Mouse (Mus musculus) adrenal gland, postnatal 36 days (tissue): ENCODE data around the gene AL607142.1. TPM values are rescaled to one million over a fixed set of nuclear protein-coding genes. Genes with fewer than 3 reads are reported as not detected.

Experiments used
- DNase-seq, 2 experiments: peaks; one replicate each; pipeline ENCODE4 v3.0.0; 2021; ENCODE audit warnings: mixed read lengths in 1 of 2
- long read RNA-seq, 2 experiments: library from polyadenylated mRNA; stranded (forward); transcript quantifications; one replicate each; pipeline ENCODE4 v2.0.0; 2021; ENCODE audit warnings: borderline sequencing depth in 2 of 2
- total RNA-seq, 2 experiments: library from RNA; stranded (reverse); gene quantifications; 2 replicates each; pipeline ENCODE4 v1.2.3; 2021

The AL607142.1 gene
- not detected for total RNA-seq
- long read RNA-seq, experiment 1 = 0 reads
- long read RNA-seq, experiment 2 = 0 reads

DNA sequence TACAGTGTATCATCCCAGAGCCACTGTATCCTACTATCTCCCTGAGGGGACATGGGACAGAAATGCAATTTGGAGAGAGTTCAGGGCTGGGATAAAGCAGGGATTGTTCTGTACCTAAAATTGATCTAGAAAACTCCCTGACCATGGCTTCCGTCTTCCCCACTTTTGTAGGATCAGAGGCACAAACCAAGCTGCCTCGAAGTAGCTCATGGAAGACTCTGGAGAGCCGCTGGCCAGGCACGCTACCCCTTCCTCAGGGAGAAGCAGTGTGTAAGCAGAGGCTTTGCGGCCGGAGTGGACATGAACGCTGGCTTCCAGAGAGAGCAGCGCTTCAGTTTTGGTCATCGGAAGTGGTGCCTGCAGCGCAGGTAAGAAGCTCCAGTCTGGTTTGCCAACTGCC lies at the start of gene AL607142.1:
Gene AL607142.1 (plus strand): TSS at position 301 of the 400 bp plus-strand sequence.
- DNase-seq = no peak

DNA sequence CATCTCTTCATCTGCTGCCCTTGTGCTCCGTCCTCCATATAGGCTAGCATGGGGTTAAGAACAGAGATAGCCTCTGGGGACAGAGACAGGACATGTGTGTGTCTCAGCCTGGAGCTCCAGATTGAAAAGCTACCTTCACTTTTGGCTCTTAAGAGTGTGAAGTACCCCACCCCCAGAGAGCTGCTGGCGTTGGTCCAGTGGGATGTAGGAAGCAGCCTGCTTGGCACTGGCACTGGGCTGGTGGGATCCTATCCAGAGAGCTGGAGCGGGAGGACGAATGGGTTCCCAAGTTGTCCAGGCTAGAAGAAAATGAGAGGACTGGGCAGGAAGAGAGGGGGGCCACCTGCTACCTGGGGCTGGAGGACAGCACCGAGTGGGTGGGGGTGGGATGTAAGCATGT lies 46.4 kb upstream of the AL607142.1 start:
- no peak for DNase-seq

DNA sequence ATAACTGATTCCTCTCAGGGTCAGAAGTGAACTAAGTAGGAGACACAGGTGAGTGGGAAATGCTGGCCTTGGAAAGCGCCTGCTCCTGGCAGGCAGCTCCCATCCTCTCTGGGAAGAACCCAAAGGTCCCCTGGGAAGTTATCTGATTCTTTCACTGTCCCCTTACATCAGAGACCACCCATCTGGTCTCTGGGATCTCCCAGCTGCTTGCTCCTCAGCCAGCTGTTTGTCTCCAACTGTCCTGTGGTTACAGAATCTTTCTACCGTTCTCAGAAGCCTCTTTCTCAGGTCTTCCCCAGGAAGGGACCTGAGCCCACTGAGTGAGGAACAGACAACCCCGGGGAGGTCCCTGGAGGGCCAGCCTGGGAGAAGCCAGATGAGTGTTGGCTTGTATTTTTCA lies 42.4 kb upstream of the AL607142.1 start:
- DNase-seq = no peak

DNA sequence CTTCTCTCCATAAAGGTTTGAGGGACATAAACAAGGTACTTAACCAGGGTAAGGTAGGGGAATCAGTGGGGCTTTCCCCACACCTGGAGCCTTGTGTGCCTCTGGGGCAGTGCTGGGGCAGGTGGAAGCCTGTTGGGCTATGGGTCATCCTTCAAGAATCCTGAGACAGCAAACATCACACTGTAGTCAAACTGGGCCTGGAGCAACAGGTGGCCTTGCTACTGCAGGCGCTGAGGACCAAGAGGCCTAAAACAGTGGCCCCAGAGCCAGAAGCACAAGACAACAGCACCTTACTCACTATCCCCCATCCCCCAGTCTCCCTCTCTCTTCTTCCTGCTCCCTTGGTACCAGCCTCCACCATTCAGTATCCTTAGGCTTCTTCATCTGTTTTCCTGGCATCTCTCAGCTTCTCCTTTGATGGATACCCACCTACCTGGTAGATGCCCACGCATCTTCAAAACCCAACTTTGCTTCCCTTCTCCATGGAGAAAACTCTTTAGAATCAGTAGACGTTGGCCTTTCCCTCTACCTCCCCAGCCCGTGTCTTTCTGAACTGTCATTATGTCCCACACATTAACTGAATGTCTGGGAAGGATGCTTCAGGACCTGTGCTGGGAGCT lies 41.5 kb upstream of the AL607142.1 start:
- DNase-seq = no peak

DNA sequence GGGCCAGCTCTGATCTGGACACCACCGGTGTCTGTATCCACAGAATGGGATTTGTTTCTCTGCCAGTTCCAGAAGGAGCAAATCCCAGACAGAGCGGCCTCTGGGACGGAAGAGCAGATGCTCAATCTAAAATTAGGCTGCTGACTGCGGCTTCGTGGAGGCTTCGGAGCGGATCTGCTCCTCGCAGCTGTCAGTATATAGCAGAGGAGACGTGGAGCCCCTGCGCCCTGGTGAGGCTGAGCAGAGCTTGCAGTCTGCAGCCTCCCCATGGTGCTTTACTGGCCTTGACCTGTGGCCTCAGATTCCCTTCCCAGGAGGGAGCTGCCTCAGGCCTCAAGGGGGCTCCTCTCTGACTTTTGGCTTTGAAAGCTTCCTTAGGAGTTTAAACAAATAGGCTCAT lies 40.7 kb upstream of the AL607142.1 start:
- DNase-seq = peak in 1 of 2 experiments; percentile 28

DNA sequence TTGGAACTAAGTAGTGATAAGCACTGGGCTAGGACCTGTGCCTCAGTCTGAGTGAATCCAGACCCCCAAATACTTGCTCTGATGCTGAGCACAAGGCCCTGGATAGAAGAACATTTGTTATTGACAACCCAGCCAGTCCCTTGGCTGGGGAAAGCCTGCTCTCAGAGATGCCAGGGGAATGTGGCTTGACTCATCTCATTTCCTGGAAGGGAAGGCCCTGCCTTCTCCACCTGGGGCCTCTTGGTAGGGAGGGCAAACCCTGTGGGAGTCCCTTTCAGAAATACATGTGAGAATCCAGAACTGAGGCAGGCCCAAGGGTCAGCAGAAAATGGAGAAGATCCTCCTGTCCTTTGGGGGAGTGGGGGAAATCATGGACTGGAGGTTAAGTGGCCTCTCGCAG lies 37.1 kb upstream of the AL607142.1 start:
- no peak for DNase-seq

DNA sequence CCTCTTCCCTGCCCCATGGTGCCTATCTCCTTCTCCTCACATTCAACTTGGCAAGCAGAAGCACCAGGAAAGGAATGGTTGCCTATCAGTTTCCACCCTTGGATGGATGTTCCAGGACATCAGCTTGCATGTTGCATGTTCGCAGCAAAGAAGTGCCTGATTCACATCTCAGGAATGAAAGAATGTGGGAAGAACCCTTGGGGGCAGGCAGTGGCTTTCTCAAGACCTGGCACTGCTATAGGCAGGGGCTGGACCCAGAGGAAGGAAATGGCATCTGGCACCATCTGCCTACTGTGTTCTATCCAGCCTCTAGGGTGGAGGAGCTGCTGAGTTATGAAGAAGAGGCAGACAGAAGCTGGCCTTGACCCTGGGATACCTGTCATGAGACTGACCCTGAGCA lies 34.9 kb upstream of the AL607142.1 start:
- DNase-seq = no peak

DNA sequence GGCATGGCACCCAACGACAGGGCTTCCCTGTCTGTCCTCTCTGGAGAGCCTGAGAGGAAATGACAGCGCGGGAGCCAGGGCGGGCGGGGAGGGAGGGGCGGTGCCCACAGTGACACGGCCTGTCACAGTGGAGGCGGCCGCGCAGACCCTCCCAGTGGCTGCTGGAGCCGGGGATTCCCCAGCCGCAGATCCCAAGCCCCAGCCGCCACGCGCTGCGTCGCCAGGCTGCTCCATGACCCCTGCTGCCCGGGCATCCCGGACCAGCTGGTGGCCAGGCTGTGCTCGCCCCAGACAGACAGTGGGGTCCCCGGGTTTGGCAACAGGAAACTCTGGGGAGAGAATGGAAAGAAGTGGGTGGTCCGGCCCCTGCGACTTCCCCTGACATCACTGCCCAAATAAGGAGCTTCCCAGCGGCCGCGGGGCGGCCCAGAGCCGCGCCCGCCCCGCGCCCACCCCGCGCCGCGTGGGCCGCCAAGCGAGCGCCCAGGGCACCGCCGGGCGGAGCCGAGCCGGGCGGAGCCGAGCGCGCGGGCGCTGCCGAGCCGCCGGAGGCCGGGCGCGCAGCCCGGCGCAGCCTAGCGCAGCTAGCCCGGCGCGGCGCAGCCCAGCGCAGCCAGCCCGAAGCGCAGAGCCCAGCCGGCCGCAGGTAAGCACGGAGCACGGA lies 32.3 kb upstream of the AL607142.1 start:
- peak; percentile 55 to 74 for DNase-seq

DNA sequence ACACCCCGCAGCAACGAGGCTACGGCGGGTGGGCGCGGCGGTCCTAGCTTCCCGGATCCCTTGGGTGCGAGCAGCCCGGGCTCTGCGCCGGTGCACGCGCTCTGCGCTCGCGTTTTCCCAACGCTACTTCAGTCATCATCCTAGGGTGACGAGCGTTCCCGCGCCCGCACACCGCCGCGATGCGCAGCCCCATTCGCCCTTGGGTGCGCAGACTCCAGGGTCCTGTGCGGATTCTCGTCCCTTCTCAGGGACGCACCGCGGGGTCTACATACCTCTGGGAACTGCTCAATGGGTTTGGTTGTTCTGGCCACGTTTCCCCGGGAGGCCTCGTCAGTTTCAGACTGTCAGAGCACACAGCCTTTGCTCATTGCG lies 31.8 kb upstream of the AL607142.1 start:
- DNase-seq = no peak

DNA sequence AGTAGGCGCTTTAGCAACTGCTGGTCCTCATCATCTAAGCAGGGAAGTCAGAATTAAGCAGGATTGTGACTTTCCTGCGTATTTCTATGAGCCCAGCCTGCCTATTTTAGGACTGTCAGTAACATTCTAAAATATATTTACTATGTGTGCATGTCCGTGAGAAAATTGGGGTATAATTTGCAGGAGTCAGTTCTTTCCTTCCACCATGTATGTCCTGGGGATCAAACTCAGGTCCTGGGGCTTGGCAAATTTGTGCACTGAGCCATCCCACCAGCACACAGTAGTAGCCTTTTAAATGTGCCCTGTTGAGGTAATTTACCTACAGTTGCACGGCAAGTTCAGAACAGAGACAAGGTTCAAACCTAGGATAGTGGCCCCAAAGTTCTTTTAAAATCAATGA lies 28.5 kb upstream of the AL607142.1 start:
- DNase-seq = no peak

DNA sequence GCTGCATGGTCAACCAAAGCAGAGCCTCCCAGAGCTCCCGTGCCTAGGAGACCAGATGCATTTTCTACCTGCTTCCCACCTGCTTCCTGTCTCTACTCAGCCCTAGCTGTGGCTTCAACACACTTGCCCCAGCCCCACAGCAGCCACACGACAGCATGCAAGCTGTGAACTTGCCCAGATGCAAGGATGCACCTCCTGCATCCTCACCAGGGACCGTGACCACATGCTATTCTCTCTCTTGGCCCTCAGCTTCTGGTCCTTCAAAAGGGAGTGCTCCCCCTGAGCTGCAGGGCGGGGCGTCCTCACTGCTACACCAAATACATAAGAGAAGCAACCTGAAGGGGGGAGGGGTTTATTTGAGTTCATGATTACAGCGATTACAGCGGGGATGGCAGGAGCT lies 27.8 kb upstream of the AL607142.1 start:
- no peak for DNase-seq

DNA sequence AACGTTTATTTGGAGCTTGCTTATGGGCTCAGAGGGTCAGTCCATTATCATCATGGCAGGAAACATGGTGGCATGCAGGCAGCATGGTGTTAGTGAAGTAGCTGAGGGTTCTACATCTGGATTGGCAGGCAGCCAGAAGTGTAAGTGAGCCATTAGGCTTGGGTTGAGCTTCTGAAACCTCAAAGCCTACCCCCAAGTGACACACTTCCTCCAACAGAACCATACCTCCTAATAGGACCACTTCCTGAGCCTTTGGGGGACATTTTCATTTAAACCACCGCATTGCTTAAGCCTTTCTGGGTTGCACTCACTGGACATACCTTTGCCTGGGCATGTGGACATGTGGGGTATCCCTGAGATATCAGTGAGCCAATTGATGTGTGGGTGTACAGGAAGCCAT lies 23.3 kb upstream of the AL607142.1 start:
- DNase-seq = no peak

DNA sequence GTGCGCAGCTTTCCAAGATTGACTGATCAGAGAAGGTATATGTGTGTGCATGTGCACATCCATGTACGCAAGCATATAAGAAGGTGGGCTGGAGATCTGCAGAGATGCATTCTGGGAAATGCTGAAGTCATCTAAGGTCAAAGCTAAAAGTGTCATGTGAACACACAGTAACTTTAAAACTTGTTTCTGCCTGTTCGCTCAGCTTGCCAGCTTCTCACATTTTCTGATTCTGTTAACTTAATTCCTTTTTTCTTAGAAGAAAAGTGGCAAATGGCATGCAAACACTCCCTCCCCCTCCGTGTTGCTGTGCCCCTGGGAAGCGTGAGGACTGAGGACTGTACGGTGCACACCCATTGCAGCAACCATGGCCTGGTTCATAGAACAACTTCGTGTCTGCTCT lies 22.3 kb upstream of the AL607142.1 start:
- no peak for DNase-seq

DNA sequence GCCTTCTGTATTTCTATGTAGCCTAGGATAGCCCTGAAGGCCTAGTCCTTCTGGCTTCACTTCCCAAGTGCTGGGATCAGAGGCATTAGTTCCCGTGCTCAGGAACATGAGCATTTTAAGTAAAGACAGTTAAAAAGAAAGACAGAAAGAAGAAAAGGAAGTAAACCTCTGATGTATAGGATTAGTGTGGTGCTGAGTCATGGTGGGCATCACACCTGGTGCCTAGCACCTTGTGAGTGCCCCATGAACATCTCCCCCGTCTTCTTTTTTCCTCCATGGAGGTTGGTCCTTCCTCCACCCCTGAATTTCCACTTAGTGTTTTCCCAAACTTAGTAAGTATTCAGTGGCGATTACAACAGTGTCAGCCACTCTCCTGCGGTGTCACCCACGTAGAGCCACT lies 20.2 kb upstream of the AL607142.1 start:
- DNase-seq = no peak

DNA sequence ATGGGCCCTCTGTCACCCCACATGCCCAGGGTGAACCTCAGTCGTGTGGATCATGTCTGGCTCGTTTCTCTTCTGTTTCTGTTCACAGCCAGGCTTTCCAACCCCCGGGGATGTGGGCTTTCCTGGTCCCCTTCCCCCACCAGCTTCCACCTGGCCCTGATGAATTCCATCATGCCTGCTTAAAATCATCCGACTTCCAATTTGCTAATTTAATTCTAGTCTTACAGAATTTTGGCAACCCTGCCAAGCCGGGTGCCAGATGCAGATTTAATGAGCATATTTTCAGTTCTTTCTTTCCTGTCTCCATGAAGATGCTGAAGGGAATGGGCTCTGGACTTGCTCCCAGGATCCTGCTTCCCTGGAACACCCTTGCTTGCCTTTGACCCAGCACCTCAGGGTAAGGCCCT lies 19.7 kb upstream of the AL607142.1 start:
- DNase-seq = no peak

DNA sequence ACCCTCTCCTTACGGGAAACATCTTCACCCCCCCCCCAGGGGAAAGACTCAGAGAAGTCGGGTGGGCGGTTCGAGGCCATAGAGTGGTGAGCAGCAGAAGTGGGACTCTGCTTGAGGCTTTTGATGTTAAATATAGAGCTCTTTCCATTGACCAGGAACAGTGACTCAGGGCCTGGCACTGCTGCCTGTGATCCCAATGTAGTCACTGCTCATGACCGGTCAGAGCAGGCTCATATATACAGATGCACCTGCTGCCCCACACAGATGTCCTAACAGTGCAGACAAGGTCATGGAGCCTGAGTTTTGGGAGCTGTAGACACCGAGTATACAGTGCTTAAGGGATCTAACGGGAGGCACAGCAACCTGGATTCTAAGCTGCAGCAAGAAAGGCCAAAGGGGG lies 18.9 kb upstream of the AL607142.1 start:
- DNase-seq = no peak

DNA sequence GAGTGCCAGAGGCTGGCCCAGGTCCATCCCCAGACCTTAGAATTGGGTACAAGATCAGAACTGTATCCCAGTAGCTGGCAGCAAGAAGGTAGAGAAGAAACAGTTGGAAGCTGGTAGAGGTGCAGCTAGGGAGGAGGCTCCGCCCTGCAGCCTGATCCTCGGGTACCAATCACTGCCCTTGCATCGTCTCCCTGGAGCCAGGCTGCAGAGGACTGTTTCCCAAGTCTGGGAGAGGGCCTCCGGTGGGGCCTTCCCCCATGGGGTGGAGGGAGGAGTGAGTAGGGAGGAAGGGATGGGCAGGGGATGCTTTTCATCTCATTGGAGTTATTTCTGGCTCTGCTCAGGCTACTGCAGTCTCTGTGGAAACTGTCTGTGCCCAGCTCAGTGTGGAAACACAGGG lies 17.7 kb upstream of the AL607142.1 start:
- no peak for DNase-seq

DNA sequence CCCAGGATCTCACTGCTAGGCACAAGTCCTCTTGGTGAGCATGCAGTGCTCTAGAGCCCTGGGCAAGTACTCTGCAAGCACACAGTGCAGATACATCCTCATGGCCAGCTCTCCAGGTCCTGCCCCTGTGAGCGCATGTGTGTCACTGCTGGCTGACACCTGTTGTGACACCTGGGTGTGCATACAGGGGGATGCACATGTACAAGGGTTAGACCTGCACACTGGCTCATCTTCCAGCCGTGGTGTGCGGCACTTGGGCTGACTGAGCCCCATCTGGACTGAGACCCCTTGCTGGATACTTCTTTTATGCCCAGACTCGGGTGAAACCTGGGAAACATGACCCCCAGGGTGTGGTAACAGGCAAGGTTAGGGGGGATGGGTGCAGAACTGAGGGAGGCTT lies 16.5 kb upstream of the AL607142.1 start:
- no peak for DNase-seq

DNA sequence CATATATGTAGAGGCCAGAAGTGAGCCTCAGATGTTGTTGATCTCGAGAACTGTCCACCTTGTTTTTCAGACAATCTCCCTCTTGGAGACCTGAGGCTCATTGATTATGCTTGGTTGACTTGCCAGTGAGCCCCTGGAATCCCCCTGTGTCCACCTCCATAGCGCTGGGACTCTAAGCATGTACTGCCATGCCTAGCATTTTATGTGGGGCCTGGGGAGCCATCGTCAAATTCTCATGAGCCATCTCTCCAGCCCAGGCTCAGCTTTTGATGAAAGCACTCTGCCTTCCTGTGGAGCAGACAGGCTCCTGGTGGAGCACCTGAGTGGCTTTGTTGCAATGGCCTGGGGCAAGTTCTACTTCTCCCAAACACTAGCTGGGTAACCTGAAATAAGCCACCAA lies 14.9 kb upstream of the AL607142.1 start:
- DNase-seq = no peak

DNA sequence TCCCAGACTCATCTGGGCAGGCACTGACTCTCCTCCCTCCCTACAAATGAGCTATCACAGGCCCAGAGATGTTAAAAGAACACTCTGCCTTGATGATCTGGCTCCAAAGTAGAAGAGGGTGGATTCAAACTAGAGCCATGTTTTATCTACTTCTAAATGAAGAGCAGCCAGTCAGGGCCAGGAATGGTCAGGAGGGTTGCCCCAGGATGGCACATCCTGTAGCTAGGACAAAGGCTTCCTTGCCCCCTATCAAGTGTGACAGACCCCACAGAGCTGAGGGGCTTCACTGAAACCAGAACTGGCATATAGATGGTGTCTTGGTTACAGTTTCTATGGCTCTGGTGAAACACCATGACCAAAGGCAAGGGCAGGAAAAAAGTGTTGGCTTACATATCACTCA lies 12.3 kb upstream of the AL607142.1 start:
- DNase-seq = no peak

DNA sequence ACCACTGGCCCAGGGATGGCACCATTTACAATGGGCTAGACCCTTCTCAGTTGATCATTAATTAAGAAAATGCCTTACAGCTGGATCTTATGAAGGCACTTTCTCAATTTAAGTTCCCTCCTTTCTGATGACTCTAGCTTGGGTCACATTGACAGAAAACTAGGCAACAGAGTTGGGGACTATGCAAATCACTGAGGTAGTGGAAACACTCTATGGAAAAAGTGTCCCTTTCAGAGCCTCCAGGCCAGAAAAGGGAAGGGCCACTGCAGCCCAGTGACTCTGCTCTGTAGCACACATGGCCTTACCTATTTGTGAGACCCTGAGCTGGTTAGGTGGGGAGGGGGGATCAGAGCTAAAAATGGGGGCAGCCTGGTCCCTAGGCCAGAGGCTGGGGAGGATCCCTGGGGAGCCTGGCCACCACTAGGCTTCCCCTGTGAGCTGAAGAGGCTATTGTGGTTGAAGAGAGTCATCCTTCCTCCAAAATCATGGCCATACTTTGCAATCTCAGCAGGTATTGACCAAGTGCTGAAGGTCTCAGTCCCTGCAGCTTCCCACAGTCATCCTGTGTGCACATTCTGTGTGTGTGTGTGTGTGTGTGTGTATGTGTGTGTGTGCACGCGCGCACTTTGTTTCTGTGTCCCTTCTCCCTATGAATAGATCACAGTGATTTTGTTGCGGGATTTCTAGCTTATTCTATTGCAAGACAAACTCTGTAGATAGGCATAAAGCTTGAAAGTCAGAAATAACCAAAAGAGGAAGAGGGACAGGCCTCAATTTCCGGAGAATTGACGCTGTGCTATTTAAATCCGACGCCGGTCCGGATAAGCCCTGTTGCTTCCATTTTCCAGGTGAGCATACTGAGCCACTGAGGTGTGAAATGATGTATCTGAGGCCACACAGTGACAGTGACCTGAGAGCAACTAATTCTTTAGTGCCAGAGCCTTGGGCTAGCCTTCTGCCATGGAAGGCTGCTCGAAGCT lies 11.5 kb upstream of the AL607142.1 start:
- no peak for DNase-seq

DNA sequence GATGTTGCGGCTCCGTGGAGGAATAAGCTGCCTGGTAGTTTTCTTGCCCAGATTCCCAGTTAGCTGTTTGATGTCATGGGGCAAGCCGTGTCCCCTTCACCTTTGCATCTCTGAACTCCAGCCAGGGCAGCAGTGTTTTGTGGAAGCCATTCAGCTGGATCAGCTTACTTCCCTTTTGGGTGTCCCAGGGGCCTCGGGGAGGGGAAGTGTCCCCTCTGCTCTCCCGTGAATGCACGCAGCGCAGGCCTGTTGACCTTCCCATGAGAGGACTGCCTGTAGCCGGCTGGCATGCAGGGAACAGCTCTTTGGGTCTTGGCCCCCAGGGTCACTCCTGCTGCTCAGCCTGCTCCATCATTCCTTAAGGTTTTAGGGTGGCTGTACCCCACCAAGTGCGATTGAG lies 10.7 kb upstream of the AL607142.1 start:
- no peak for DNase-seq

DNA sequence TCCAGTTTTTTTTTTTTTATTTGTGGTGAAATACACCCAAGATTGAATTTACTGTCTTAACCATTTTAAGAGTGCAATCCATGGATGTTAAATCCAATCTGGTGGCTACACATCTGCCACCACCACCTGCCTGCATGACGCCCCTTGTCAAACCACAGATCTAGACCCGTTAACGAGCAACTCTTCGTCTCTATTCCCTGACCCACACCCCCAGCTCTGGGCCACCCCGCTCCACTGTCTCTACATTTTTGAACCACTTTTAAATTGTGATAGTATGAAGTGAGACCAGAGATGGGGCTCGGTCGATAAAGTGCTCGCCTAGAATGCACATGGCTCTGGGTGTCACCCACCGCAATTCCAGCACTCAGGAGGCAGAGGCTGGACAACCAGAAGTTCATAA lies 8.3 kb upstream of the AL607142.1 start:
- DNase-seq = no peak
